Mouse (Mus musculus) hindbrain, embryonic 11.5 days (tissue): Measurements from ENCODE around the gene Stard10. TPM values are rescaled to one million over a fixed set of nuclear protein-coding genes. Genes with fewer than 3 reads are reported as not detected.

Source experiments
- ATAC-seq: fragments of 200-750 bp; cut with Nextera tagmentation; 2 replicates; pipeline ENCODE4 v1.8.0; 2017; ENCODE audit warnings: mild to moderate bottlenecking, moderate TSS enrichment, moderate library complexity; ENCODE audit not compliant: low FRiP score
- DNase-seq: peaks from one replicate; pipeline ENCODE4 v3.0.0-alpha.2; 2015; ENCODE audit warnings: low spot score
- H3K27ac ChIP-seq: fragments of 300-500 bp; sonication (generic); 2 replicates; pipeline ENCODE4 v1.5.1; 2014; ENCODE audit warnings: mild to moderate bottlenecking, low read depth, low read length
- H3K27me3 ChIP-seq: fragments of 300-500 bp; sonication (generic); 2 replicates; pipeline ENCODE4 v1.6.1; 2014; ENCODE audit warnings: mild to moderate bottlenecking, low read length, moderate library complexity, mixed read lengths; ENCODE audit not compliant: control insufficient read depth, insufficient read depth
- H3K36me3 ChIP-seq: fragments of 300-500 bp; sonication (generic); 2 replicates; pipeline ENCODE4 v1.6.1; 2014; ENCODE audit warnings: mild to moderate bottlenecking, low read length, moderate library complexity, mixed read lengths; ENCODE audit not compliant: control insufficient read depth, insufficient read depth
- H3K4me1 ChIP-seq: fragments of 300-500 bp; sonication (generic); replicated peaks from 2 replicates; pipeline ENCODE4 v1.6.1; 2014; ENCODE audit warnings: low read length, mixed read lengths; ENCODE audit not compliant: control insufficient read depth, insufficient read depth
- H3K4me2 ChIP-seq: fragments of 300-500 bp; sonication (generic); replicated peaks from 2 replicates; pipeline ENCODE4 v1.6.1; 2014; ENCODE audit warnings: mild to moderate bottlenecking, low read depth, low read length
- H3K4me3 ChIP-seq: fragments of 300-500 bp; sonication (generic); 2 replicates; pipeline ENCODE4 v1.5.1; 2014; ENCODE audit warnings: low read depth, low read length
- H3K9ac ChIP-seq: fragments of 300-500 bp; sonication (generic); 2 replicates; pipeline ENCODE4 v1.6.1; 2014; ENCODE audit warnings: low read depth, low read length
- H3K9me3 ChIP-seq: fragments of 300-500 bp; sonication (generic); 2 replicates; pipeline ENCODE4 v1.6.1; 2016; ENCODE audit warnings: low read length; ENCODE audit not compliant: control insufficient read depth
- WGBS: fragments of 180-500 bp; shearing (Covaris S2); extraction: QIAGEN DNeasy Blood & Tissue Kit; methylation state at CpG from one replicate; pipeline ENCODE4 v1.1.7; 2014; 5-methylcytosine and 5-hydroxymethylcytosine counted together
- polyA plus RNA-seq: library from polyadenylated mRNA; unstranded; fragments of >200 nt; fragmentation: Nextera tagmentation; extraction: Ambion mirVana; gene quantifications from 2 replicates; pipeline ENCODE4 v1.2.1, GENCODE M21; 2014

Gene Stard10
- polyA plus RNA-seq, 1 experiment from 2014 or later = 8.7 TPM

GRCm38 (mm10) chr7:101385866-101386452 is 69.1 kb downstream of the Stard10 start:
- Histone ChIP-seq H3K4me1 (no peaks in the 10 kb centered on the region), H3K4me2 (no peak overlapping the region), H3K27ac (no peak overlapping the region), H3K9ac (no peak overlapping the region), H3K9me3 (no peaks in the 10 kb centered on the region), H3K36me3 (no peaks in the 10 kb centered on the region), H3K27me3 (no peaks in the 10 kb centered on the region), H3K4me3 (no peak overlapping the region)
- DNase-seq (no peak), ATAC-seq (0 out of 2 replicates have a peak, but pooled peaks have one; percentile 22)
- 57% methylated on average over 10 of the region's 10 CpGs for WGBS

GRCm38 (mm10) chr7:101389256-101389655 is 72.4 kb downstream of the Stard10 start:
- Histone ChIP-seq H3K4me3 (no peak overlapping the region), H3K27me3 (no peaks in the 10 kb centered on the region), H3K36me3 (no peaks in the 10 kb centered on the region), H3K9ac (no peak overlapping the region), H3K9me3 (no peaks in the 10 kb centered on the region), H3K27ac (no peak overlapping the region), H3K4me2 (no peak overlapping the region), H3K4me1 (no peaks in the 10 kb centered on the region)
- 89% methylated on average over 6 of the region's 6 CpGs for WGBS
- DNase-seq (no peak), ATAC-seq (no peak)

- no peaks in the 10 kb centered on the region for H3K9me3 ChIP-seq
- DNase-seq = no peak
- no peaks in the 10 kb centered on the region for H3K4me1 ChIP-seq
- no peak overlapping the region for H3K27ac ChIP-seq
- H3K36me3 ChIP-seq = no peaks in the 10 kb centered on the region
- no peak overlapping the region for H3K4me2 ChIP-seq
- no peak overlapping the region for H3K9ac ChIP-seq
- ATAC-seq = no peak
- WGBS = 84% methylated on average over 4 of the region's 4 CpGs
- H3K4me3 ChIP-seq = no peak overlapping the region
- no peaks in the 10 kb centered on the region for H3K27me3 ChIP-seq
Observed at GRCm38 (mm10) chr7:101391909-101392479, 75.1 kb downstream of the Stard10 start.

- no peaks in the 10 kb centered on the region for H3K27me3 ChIP-seq
- H3K9me3 ChIP-seq = no peaks in the 10 kb centered on the region
- no peak overlapping the region for H3K4me2 ChIP-seq
- 63% methylated on average over 4 of the region's 4 CpGs for WGBS
- no peak overlapping the region for H3K4me3 ChIP-seq
- DNase-seq (no peak), ATAC-seq (no peak)
- no peak overlapping the region for H3K27ac ChIP-seq
- H3K36me3 ChIP-seq = no peaks in the 10 kb centered on the region
- no peaks in the 10 kb centered on the region for H3K4me1 ChIP-seq
- no peak overlapping the region for H3K9ac ChIP-seq
Observed at GRCm38 (mm10) chr7:101393015-101393414, 76.1 kb downstream of the Stard10 start.

DNA sequence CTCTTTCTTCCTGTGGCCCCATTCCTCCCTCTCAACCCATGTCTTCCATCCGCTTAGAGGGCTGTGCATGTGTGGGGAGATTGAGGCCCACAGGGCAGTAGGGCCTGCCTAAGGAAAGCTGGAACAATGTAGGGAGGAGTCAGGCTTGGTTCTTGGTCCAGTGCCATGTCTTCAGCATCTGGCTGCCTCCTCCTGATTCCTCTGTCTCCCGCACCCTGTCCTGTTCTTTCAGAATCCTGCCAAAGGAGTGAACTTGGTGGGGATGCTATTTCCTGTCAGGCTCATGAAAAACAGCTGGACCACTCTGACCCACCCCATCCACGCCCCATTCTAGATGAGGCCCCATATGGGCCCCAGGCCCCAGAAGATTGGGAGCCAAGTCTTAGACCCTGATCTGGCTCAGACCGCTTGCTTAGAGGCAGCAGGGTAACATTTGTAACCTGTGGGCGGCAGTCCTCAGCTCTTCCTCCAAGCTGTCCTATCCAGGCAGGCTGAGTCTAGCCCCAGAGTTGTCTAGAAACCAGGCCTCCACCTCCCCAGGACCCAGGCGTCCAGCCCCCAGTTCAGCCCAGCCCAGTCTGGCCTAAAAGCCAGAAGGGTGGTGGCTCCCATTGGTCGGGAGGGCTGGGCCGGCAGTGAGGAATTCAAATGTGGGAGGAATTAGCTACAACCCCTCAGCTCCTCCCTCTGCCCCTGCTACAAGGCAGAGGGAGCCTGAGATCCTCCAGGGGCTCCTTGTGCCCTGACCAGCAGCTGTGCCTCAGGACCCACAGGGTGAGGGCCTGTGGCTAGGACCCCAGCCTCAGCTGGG is 77.0 kb downstream of the Stard10 start:
- 0 out of 2 replicates have a peak overlapping the region, but pooled peaks have one; percentile 3 for H3K27ac ChIP-seq
- ATAC-seq = 0 out of 2 replicates have a peak, but pooled peaks have one; percentile 38
- 42% methylated on average over 8 of the region's 8 CpGs for WGBS

DNA sequence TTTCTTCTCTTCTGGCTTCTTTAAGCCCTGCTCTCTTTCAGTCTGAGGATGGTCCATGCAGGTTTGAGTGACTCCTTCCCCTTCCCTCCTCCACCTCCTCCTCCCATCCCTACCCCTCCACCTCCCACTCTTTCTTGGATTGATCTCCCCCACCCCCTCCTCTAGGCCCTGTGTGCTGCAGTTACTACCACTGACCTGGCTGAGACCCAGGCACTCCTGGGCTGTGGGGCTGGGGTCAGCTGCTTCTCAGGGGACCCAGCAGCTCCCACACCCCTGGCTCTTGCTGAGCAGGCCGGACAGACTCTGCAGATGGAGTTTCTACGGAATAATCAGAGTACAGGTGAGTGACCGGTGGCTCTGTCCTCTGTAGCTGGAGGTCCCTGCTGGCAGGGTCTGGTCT is 77.7 kb downstream of the Stard10 start:
- Histone ChIP-seq H3K4me3 (no peak overlapping the region), H3K9ac (no peak overlapping the region), H3K9me3 (no peaks in the 10 kb centered on the region), H3K4me2 (no peak overlapping the region), H3K36me3 (no peaks in the 10 kb centered on the region), H3K4me1 (no peaks in the 10 kb centered on the region), H3K27me3 (no peaks in the 10 kb centered on the region), H3K27ac (0 out of 2 replicates have a peak overlapping the region, but pooled peaks have one; percentile 6)
- DNase-seq = no peak
- WGBS = 57% methylated on average over 3 of the region's 3 CpGs
- ATAC-seq = 0 out of 2 replicates have a peak, but pooled peaks have one; percentile 6

More for the DNA sequence above, 77.0 kb downstream of the Stard10 start:
- H3K4me2 ChIP-seq = no peak overlapping the region
- H3K9me3 ChIP-seq = no peaks in the 10 kb centered on the region
- H3K27me3 ChIP-seq = no peaks in the 10 kb centered on the region
- no peak overlapping the region for H3K4me3 ChIP-seq
- H3K36me3 ChIP-seq = no peaks in the 10 kb centered on the region
- H3K9ac ChIP-seq = no peak overlapping the region
- H3K4me1 ChIP-seq = no peaks in the 10 kb centered on the region
- DNase-seq = peak; percentile 21

- no peaks in the 10 kb centered on the region for H3K4me1 ChIP-seq
- 78% methylated on average over 1 of the region's 2 CpGs for WGBS
- H3K36me3 ChIP-seq = no peaks in the 10 kb centered on the region
- H3K4me2 ChIP-seq = no peak overlapping the region
- no peak overlapping the region for H3K27ac ChIP-seq
- DNase-seq = no peak
- H3K27me3 ChIP-seq = no peaks in the 10 kb centered on the region
- no peak for ATAC-seq
- H3K9ac ChIP-seq = no peak overlapping the region
- no peak overlapping the region for H3K4me3 ChIP-seq
- no peaks in the 10 kb centered on the region for H3K9me3 ChIP-seq
Observed at GRCm38 (mm10) chr7:101395471-101395870, 78.6 kb downstream of the Stard10 start.
